Mouse (Mus musculus): ENCODE measurements around the gene Ovol1.

Ovol1 gene

DNA sequence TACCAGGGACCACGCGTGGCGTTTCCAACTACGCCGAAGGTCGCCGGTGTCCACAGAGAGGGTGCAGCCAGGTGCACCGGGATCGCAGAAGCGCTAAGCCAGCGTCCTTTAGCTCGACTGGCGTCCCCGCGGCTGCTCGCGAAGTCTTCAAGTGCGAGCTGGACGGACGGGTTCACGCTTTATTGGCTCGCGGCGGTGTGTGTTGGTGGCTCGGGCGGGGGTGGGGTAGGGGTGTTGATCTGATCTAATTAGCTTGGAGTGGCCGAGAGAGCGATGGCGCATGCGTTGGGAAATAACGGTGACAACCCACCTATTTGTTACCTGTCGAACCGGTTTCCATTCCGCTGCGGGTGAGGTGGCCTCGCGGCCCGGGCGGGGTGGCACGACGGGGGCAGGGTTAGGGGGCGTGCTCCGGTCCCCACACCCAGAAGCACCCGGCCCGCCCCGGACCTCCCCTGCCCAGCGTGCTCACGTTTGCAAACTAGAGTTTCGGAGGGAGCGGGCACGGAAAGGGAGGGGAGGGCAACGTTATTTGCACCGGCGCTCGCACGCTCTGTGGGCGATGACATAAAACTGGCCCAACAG lies at the start of gene Ovol1:
Gene Ovol1 (minus strand): TSS at position 190 of the 585 bp plus-strand sequence.
- DNase-seq: peak; percentile 46

DNA sequence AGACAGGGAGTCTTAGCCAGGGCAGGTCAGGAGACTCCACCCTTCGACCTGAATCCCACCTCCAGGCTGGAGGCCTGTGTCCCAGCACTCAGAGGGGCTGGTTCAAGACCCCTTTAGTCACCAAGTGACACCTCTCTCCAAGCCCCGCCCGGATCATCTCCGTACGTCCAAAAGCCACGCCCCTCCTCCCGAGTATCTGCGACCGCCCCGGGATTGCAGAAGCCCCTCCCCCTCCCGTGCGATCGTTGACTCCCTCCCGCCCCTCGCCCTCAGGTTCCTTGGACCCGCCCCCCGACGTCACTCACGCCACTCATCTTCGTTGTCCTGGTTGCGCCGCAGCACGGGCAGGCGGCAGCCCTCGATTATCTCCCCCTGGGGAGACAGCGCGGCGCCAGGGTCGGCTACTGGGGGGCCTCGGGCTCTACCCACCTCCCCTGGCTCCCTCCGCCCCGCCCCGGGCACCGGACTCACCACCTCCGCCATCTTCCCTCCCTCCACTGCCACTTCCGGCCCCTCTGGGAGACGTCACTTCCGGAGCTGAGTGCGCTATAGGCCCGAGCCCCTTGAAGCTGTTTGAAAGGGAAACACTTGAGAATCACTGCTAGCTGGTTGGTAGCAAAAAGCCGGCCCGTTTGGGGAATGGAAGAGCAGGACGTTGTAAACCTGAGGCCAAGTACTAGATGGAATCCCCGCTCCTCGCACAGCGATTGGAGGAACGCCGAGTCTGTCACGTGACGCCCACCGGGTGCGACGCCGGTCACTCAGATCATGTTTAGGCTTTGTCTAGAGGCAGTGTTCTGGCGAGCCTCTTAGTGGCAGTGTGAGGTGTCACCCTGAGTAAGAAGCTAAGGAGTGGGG lies 49.3 kb upstream of the Ovol1 start, which contains the start of gene Kat5:
Gene Kat5 (minus strand): TSS at position 691 of the 858 bp plus-strand sequence.
- peak; percentile 96 for DNase-seq

GRCm38 (mm10) chr19:5609171-5609546 lies 48.7 kb upstream of the Ovol1 start:
- no peak for DNase-seq

DNA sequence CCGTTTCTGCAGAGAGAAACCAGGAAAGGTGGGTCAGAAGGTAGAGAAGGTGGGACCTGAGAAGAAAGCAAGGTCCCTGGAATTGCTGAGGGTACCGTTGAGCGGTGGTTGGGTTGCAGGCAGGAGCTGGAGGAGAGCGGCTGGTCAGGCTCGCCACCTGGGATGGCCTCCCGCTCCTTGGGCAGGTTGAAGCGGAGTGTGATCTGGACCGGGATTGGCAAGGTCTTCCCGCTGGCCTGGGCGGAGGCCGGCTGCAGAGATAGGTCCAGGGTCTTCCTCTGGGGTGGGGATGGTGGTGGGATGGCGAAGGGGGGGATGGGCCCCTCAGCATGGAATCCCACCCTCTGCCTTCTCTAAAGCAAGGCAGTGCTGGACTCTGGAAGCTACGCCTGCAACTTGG lies 48.3 kb upstream of the Ovol1 start:
- DNase-seq: no peak

GRCm38 (mm10) chr19:5607705-5608410 lies 47.4 kb upstream of the Ovol1 start:
- DNase-seq: no peak

- peak; percentile 24 for DNase-seq
Measured at GRCm38 (mm10) chr19:5606196-5606595, 45.8 kb upstream of the Ovol1 start.

DNA sequence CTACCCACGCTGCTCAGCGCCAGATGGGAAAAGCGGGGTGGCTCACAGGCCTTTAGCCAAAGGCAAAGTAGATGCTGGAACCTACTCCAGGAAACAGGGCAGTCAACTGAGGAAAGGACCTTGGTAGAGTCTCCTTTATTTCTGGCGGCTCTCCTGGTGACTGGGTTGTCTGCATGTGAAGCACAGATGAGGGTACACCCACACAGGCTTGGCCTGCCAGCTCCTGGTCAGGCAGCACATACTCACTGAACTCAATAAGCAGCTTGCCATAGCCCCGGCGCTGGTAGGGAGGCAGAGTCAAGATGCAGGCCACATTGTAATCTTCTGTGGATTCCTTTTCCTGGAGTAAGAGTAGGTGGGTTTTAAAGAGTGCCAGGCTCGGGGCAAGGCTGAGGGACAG lies 44.7 kb upstream of the Ovol1 start:
- DNase-seq: no peak

GRCm38 (mm10) chr19:5603664-5604063 lies 43.2 kb upstream of the Ovol1 start:
- DNase-seq: no peak

GRCm38 (mm10) chr19:5601752-5602541 lies 41.5 kb upstream of the Ovol1 start, which contains the start of gene Rnaseh2c:
Gene Rnaseh2c, plus strand, starts transcription at chr19:5601873.
- peak; percentile 90 for DNase-seq

DNA sequence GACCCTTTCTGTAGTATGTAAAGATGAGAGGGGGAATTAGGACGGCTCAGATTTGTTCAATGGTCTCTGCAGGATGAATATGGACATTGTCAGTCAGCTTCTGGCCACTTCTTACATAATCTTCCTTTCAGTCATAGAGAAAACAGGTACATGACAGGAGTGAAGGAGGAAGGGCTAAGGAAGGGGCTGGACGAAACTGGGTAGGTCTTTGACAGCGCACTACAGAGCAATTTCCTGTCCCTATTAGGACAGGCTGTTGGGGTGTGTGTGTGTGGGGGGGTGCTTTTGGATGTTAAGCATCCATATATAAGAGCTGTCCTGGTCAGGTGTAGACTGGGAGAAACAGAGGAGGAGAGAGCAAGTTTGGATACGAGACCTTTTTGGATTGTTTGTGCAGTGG lies 38.8 kb upstream of the Ovol1 start:
- DNase-seq: no peak

DNA sequence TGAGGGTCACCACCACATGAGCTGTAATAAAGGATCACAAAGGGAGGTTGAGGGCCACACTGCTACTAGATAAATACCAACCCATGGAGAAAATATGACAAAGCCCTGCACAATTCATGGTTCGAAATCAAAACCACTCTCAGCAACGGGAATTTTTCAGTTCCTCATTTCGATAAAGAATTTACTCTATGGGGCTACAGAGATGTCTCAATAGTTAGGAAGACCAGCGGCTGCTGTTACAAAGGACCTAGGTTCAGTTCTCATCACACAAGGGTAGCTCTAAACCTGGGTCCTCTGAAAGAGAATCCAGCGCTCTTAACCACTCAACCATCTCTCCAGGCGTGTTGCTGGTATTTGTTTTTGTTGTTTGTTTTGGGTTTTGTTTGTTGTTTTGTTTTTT lies 31.4 kb upstream of the Ovol1 start:
- DNase-seq: no peak

DNA sequence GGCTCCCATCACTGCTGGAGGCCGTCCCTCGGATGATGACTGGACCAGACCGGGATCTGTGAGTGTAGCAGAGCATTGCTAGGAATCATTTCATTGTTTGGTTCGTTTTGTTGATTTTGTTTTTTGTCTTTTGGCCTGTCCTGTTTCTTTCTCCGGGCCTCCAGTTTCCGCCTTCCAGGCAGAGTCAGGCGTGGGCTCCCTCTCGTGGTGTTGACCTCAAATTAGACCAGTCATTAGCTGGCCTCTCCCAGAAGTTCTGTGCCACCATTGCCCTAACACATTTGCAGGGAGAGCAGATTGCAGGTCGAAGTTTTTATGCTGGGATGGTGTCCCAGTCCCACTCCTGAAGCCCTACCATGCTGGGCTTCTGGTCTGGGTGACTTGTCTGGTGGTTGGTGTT lies 28.7 kb upstream of the Ovol1 start:
- no peak for DNase-seq

GRCm38 (mm10) chr19:5581995-5582394 lies 21.5 kb upstream of the Ovol1 start:
- no peak for DNase-seq

DNA sequence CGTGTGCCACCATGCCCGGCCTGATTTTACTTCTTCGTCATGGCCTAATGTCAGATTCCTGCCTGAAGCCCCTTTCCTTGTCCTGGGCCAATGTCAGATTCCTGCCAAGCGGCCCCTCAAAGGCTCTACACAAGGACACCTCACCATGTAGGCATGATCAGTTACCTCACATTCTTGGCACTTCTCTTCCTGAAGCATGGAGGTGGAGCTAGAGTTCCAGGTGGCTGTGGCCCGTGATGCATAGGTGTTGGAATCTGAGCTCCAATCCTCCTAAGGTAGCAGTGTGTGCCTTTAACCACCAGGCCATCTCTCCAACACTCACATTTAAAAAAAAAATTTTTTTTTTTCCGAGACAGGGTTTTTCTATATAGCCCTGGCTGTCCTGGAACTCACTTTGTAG lies 20.3 kb upstream of the Ovol1 start:
- no peak for DNase-seq

DNA sequence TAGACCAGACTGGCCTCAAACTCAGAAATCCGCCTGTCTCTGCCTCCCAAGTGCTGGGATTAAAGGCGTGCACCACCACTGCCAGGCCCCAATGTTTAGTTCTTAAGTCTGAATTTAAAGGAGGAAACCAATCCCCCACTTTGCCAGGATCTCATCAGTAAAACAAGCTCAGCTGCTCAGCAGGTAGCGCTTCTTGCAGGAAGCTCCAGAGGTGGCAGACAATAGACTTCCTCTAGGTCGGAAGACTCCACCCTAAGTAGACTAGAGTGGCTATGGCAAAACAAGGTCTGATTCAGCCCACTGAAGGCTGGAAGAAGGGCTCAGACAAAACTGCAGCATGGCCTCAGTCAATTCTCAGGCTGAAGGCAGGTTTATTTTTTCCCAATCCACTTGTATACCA lies 19.5 kb upstream of the Ovol1 start:
- DNase-seq: no peak

- DNase-seq: no peak
Measured at GRCm38 (mm10) chr19:5575336-5575735, 14.9 kb upstream of the Ovol1 start.

DNA sequence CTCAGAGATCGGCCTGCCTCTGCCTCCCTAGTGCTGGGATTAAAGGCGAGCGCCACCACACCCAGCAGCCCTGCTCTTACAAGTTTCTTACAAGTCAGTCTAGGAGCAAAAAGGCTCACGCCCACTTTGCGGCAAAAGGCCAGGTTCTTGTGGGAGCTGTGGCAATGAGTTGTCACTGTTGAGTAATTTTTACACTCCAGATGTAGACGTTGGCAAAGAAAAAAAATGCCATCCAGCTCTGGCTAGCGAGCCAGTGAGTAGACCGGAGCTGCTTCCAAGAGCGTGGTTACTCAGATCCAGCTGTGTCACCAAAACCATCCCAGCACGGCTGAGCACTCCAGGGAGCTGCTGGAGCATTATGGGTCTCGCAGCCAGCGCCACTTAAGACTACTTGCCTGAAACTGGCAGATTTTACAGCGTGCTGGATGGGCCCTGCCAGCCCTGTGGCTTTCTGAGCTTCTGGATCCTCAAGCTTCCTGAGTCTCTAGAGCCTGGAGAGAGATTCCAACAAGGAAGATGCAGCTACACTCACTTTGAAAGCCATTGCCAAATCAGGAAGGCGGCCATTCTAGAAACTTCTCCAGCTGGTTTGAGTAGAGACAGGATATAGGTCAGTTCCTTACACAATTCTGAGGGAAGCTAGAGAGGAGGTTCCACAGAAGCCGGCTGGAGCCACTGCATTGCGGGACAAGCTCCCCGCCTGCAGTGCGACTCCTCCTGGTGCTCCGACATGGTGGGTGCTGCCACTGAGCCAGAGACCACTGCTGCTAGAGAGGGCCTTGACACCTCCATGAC lies 12.1 kb upstream of the Ovol1 start:
- DNase-seq: no peak

- DNase-seq: no peak
Measured at GRCm38 (mm10) chr19:5571831-5572230, 11.4 kb upstream of the Ovol1 start.

DNA sequence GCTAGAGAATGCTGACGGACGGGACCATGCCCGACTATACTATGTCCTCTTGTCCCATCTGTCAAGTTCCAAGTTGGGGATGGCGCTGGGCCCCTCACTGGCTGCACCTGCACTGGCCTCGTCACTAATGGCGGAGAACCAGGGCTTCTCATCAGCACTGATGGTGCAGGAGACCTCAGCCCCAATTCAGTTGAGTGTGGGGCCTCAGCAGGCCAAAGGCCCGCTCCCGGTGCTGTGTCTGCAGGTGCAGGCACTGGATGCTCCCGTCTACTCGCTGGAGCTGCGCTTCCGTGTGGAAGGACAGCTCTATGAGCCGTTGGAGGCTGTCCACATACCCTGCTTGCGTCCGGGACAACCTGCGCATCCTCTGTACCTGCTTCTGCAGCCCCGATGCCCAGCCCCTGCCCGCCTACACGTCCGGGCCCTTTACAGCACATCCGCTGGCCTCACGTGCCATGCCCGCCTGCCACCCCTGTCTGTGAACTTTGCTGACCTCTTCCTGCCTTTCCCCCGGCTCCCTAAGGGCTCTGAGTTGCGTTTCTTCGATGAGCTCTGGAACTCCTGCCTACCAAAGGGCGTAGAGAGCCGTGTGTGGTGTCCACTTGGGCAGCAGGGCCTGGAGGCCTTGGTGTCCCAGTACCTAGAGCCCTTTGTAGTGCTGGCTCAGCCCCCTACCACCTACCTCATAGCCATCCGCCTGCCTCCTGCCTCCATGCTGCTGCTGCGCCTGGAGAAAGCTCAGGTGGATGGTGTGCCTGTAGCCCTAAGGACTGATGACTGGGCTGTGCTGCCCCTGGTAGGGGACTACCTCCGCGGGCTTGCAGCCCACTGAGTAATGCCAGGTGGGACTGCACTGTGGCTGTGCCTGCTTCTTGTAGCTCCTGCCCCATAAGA lies 10.2 kb upstream of the Ovol1 start:
- DNase-seq: no peak

- DNase-seq: no peak
Measured at GRCm38 (mm10) chr19:5569521-5569920, 9.1 kb upstream of the Ovol1 start.

All from retina, postnatal 1 day (tissue).